Mouse (Mus musculus): ENCODE data around the gene Cck. TPM values are rescaled to one million over a fixed set of nuclear protein-coding genes. Genes with fewer than 3 reads are reported as not detected.
A peak's percentile ranks its signal among the peaks of the same experiment; 100 is the strongest.
"Not testable (repeated sequence)": the region's sequence is repeated elsewhere in the genome, so short reads cannot be mapped to it uniquely, and the experiment has no call there.

The Cck gene
- polyA plus RNA-seq, 1 experiment from 2014 or later: 0.62 TPM

DNA sequence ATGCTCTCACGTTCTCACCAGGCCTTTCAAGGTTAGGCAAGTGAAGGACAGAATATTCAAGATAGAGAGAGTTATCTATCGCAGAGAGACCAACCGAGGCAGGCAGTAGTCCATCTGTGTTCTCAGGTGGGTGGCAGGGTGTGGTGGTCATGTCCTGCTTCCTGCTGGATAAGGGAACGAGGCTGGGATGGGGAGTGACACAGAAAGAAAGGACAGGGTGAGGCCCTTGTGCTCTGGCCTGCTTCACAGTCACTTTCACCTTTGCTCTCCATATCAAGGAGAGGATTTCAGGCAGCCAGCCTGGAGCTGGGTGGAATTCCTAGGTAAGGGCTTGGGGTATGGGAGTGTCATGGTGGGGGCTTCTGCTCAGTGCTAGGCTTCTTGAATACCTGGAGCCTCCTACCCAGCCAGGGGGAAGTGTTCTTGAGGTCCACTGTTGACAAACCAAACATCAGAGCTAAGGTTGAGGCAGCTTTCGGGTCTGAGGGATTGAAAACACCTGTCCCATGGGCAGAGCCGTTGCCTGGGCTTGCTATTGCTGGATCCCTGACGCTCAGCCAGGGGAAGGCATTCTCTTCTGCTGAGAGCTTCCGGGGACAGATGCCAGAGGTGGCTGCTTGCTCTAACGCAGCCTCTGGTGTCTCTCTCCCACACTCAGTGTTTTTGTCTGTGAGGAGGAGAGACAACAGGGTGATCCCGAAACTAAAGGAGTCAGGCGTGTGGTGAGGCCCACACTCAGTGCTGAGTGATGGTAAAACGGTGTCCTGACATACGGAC lies 38.6 kb downstream of the Cck start:
- Histone ChIP-seq H3K9ac (no peak overlapping the region), H3K27ac (no peak overlapping the region), H3K4me1 (no peaks in the 10 kb centered on the region), H3K36me3 (peaks cover 58% of the 10 kb centered on the region), H3K9me3 (no peaks in the 10 kb centered on the region), H3K4me2 (no peak overlapping the region), H3K27me3 (no peaks in the 10 kb centered on the region), H3K4me3 (no peak overlapping the region)
- no peak for ATAC-seq (ENCODE audit: borderline replicate concordance, extremely low read depth, low FRiP score, low TSS enrichment)
- WGBS: 73% methylated on average over 13 of the region's 13 CpGs

DNA sequence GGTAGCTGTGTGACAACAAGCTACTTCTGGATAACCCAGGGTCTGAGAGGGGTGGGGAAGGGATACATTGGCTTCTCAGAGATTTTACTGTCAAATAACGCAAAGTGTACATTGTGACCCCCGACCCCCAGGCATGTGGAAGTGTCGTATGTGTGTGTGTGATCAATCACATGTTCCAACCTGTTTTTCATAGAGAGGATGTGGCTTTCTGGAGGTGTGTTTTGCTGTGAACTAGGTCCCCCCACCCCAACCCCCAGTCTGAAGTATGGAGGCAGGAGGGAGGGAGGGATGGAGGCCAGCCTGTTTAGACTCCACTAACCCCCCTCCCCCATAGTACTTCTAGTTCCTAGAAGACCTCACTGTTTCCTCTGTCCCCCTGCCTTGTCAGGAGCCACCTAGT lies 40.6 kb downstream of the Cck start:
- H3K9me3 ChIP-seq: no peaks in the 10 kb centered on the region
- ATAC-seq (ENCODE audit: borderline replicate concordance, extremely low read depth, low FRiP score, low TSS enrichment): no peak
- H3K36me3 ChIP-seq: peaks cover 50% of the 10 kb centered on the region
- H3K4me1 ChIP-seq: no peaks in the 10 kb centered on the region
- H3K27me3 ChIP-seq: no peaks in the 10 kb centered on the region
- 76% methylated on average over 3 of the region's 3 CpGs for WGBS
- H3K27ac ChIP-seq: no peak overlapping the region
- H3K4me3 ChIP-seq: no peak overlapping the region
- H3K4me2 ChIP-seq: no peak overlapping the region
- no peak overlapping the region for H3K9ac ChIP-seq

DNA sequence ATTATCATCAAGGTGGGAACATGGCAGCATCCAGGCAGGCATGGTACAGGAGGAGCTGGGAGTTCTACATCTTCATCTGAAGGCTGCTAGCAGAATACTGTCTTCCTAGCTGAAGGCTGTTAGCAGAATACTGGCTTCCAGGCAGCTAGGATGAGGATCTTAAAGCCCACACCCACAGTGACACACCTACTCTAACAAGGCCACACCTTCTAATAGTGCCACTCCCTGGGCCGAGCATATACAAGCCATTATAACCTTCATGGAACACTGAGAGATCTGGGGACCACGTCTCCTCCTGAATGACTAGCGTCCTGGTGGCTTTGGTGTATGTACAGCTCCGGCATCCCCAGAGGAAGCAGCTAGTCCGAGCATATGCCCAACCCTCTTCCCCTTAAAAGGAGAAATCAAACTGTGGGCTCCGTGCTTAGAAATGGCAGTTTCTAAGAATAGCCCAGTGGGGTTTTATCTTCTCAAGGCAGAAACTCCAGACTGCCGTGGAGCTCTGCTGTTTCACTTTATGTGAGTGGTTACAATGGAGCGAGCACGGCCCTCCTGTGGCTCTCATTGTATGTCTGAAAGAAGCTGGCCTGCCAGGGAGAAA lies 43.1 kb downstream of the Cck start:
- not testable (repeated sequence) for H3K27me3 ChIP-seq; H3K9ac ChIP-seq; H3K4me2 ChIP-seq; H3K27ac ChIP-seq; ATAC-seq (ENCODE audit: borderline replicate concordance, extremely low read depth, low FRiP score, low TSS enrichment); H3K9me3 ChIP-seq; H3K4me3 ChIP-seq; H3K4me1 ChIP-seq
- WGBS: 71% methylated on average over 9 of the region's 9 CpGs
- H3K36me3 ChIP-seq: peaks cover 60% of the 10 kb centered on the region

DNA sequence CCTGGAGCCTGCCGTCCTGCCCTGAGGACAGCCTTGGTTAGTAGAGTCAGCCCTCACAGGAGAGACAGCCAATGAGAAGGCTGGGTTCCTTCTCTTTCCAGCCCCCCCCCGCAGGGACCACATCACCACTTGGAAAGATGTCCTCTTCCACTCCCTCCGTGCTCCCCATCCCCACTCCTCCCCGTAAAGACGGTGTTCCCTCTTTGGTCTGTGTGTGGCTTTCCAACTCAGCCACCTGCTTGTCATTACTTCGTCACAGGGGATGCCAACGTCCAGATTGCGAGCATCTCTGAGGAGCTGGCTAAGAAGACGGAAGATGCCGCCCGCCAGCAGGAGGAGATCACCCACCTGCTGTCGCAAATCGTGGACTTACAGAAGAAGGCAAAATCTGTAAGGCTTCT lies 49.1 kb downstream of the Cck start:
- Histone ChIP-seq H3K36me3 (peaks cover 65% of the 10 kb centered on the region), H3K9me3 (no peaks in the 10 kb centered on the region), H3K9ac (no peak overlapping the region), H3K4me3 (no peak overlapping the region), H3K4me1 (no peaks in the 10 kb centered on the region), H3K27me3 (no peaks in the 10 kb centered on the region), H3K4me2 (no peak overlapping the region), H3K27ac (no peak overlapping the region)
- no peak for ATAC-seq (ENCODE audit: borderline replicate concordance, extremely low read depth, low FRiP score, low TSS enrichment)
- 86% methylated on average over 13 of the region's 13 CpGs for WGBS

DNA sequence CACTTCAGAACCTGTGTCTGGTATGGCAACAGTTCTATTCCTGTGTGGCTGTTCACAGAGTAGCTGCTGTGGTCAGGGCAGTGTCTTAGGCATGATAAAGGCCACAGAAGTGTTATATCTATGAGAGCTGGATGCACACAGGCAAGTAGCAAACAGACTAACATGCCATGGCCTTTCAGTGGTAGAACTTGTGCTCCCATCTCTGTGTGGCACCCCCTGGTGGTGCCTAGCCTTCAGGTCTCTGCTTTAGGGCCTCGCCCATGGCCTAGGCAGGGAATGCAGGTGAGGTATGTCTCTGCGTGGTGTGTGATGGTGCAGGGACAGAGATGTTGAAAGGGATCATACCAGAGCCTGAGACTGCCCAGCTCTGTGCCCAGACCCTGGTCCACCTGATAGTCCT lies 50.1 kb downstream of the Cck start:
- 75% methylated on average over 2 of the region's 2 CpGs for WGBS
- H3K36me3 ChIP-seq: peaks cover 60% of the 10 kb centered on the region
- no peak for ATAC-seq (ENCODE audit: borderline replicate concordance, extremely low read depth, low FRiP score, low TSS enrichment)
- H3K4me3 ChIP-seq: no peak overlapping the region
- no peaks in the 10 kb centered on the region for H3K9me3 ChIP-seq
- no peak overlapping the region for H3K4me2 ChIP-seq
- H3K27ac ChIP-seq: no peak overlapping the region
- no peaks in the 10 kb centered on the region for H3K27me3 ChIP-seq
- no peaks in the 10 kb centered on the region for H3K4me1 ChIP-seq
- no peak overlapping the region for H3K9ac ChIP-seq

DNA sequence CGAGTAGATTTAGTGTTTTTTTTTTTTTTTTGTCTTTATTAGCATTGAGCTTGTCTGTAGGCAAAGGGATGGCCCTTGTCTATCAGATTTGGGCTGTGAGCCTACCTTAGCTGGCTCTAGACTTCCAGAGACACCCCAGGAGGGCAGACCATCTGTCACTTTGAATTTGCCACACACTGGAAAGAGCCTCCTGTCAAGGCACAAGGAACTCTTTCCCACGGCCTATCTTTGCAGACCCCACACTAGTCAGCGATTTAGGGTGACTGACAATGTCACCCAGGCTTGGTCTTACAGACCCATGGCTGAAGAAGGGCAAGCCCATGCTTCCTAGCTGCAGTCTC lies 51.2 kb downstream of the Cck start:
- H3K27ac ChIP-seq: no peak overlapping the region

DNA sequence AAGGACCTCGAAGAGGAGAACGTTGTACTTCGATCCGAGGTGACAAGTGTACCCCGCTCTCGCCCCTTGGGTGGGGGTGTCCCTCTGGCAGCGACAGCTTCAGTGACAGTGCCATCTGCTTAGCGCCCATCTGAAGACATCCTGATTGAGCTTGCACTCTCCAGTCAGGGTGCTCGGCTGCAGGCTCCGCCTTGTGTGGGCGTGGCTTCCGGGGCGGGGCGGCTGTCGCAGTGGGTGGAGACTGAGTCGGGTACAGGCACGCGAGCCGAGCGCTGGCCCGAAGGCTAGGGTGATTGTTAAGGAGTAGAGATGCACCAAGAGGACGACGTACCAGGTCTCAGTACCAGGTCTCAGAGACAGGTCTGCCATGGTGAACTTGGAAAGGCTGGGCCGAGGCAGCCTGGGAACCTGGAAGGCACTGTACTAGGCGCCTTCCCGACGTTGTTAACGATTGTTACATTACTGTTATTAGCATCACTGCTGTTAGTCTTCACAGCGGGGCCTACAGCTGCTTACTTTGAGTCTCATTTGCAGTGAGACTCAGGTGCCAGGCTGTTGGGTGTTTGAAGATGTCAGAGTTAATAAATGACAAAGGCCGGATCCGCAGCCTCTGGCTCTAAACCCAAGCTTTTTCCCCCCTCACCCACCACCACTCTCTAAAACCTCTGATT lies 51.7 kb downstream of the Cck start:
- H3K9ac ChIP-seq: no peak overlapping the region
- H3K27me3 ChIP-seq: no peaks in the 10 kb centered on the region
- ATAC-seq (ENCODE audit: borderline replicate concordance, extremely low read depth, low FRiP score, low TSS enrichment): peak; percentile 16; the same call in 1 of the 2 replicates
- WGBS: 74% methylated on average over 31 of the region's 31 CpGs
- peaks cover 53% of the 10 kb centered on the region for H3K36me3 ChIP-seq
- no peak overlapping the region for H3K27ac ChIP-seq
- no peaks in the 10 kb centered on the region for H3K9me3 ChIP-seq
- H3K4me1 ChIP-seq: no peaks in the 10 kb centered on the region
- H3K4me2 ChIP-seq: no peak overlapping the region
- no peak overlapping the region for H3K4me3 ChIP-seq

More for the DNA sequence above, 51.2 kb downstream of the Cck start:
- no peak for ATAC-seq (ENCODE audit: borderline replicate concordance, extremely low read depth, low FRiP score, low TSS enrichment)
- Histone ChIP-seq H3K27me3 (no peaks in the 10 kb centered on the region), H3K4me3 (no peak overlapping the region), H3K36me3 (peaks cover 57% of the 10 kb centered on the region), H3K4me1 (no peaks in the 10 kb centered on the region), H3K4me2 (no peak overlapping the region), H3K9ac (no peak overlapping the region), H3K9me3 (no peaks in the 10 kb centered on the region)
- WGBS: 78% methylated on average over 3 of the region's 3 CpGs

DNA sequence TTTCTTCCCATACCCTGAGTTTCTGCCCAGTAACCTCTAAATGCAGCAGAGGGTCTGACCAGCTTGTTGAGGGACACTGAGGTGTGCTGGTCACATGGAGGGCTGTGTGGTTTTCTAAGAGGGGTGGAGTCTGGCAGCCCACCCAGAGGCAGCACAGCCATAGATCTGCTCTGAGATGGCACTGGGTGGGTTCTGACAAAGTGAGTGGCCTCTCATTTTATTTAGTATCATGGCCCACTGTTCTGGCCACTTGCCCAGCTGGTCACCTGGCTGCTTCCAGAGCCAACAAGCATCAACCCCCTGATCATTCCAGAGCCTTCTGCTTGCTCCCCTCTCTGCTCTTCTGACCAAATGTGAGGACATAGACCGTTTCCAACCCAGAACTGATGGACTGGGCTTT lies 53.3 kb downstream of the Cck start:
- H3K9me3 ChIP-seq: no peaks in the 10 kb centered on the region
- ATAC-seq (ENCODE audit: borderline replicate concordance, extremely low read depth, low FRiP score, low TSS enrichment): no peak
- no peaks in the 10 kb centered on the region for H3K4me1 ChIP-seq
- H3K36me3 ChIP-seq: peaks cover 39% of the 10 kb centered on the region
- no peak overlapping the region for H3K27ac ChIP-seq
- H3K9ac ChIP-seq: no peak overlapping the region
- no peaks in the 10 kb centered on the region for H3K27me3 ChIP-seq
- H3K4me3 ChIP-seq: no peak overlapping the region
- 82% methylated on average over 1 of the region's 1 CpGs for WGBS
- H3K4me2 ChIP-seq: no peak overlapping the region

Other genes with a start within 250 kb of the Cck start
- 149 and 164 TPM in 2 replicates for gene Ulk4, start 218.5 kb downstream of the Cck start, polyA plus RNA-seq (2015; fragmentation: Nextera tagmentation; extraction: Ambion mirVana)
- 24.1 and 25.3 TPM in 2 replicates for gene Trak1, start 198.2 kb downstream of the Cck start, polyA plus RNA-seq (2015; fragmentation: Nextera tagmentation; extraction: Ambion mirVana)
- 0.16 TPM in 1 of 2 replicates, not detected in the other for gene Lyzl4, start 146.4 kb upstream of the Cck start, polyA plus RNA-seq (2015; fragmentation: Nextera tagmentation; extraction: Ambion mirVana)
- 0.30 and 0.55 TPM in 2 replicates for gene Vipr1, start 147.0 kb upstream of the Cck start, polyA plus RNA-seq (2015; fragmentation: Nextera tagmentation; extraction: Ambion mirVana)
- 9.8 and 10.3 TPM in 2 replicates for gene Sec22c, start 209.8 kb upstream of the Cck start, polyA plus RNA-seq (2015; fragmentation: Nextera tagmentation; extraction: Ambion mirVana)
- gene Ss18l2, start 214.6 kb upstream of the Cck start, polyA plus RNA-seq (2015; fragmentation: Nextera tagmentation; extraction: Ambion mirVana): 96.0 and 101 TPM in 2 replicates
- gene Nktr, start 223.5 kb upstream of the Cck start, polyA plus RNA-seq (2015; fragmentation: Nextera tagmentation; extraction: Ambion mirVana): 57.5 and 60.4 TPM in 2 replicates

All from lung, embryonic 15.5 days (tissue).